Mouse (Mus musculus): ENCODE data around the gene Lhx4.

DNA sequence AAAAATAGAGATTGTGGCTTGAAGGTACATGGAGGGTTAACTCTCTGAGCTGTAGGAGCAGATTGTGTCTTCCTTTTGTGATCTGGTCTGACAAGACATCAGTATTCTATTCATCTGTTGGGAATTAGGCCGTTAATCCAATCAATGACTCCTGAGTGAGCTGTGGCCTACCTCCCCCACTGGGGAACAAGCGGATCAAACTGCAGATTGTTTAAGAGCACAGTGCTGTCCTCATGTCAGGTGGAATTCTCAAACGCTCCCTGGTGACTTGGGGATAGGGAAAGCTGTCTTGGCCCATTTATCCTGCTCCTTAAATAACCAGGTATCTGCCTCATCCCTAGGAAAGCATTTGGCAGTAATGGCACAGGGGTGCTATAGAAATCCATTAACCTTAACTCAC, 96.5 kb downstream of the Lhx4 start:
- no peak for TF ChIP-seq POLR2A (IDR thresholded peaks at IDR 0.05; ENCODE audit: insufficient read length, low read depth)
- TF ChIP-seq MYOG (IDR thresholded peaks at IDR 0.05; ENCODE audit: control insufficient read depth in 1 of 3, insufficient read depth in 1 of 3, insufficient read length in 2 of 3, low read depth in 2 of 3), result no peak
- TF ChIP-seq POLR2AphosphoS2 (IDR thresholded peaks at IDR 0.05; ENCODE audit: insufficient read length, low read depth), result no peak
- TF ChIP-seq USF1 (IDR thresholded peaks at IDR 0.05; ENCODE audit: low read depth), result no peak
- no peak for TF ChIP-seq TCF3 (IDR thresholded peaks at IDR 0.05; ENCODE audit: insufficient read length, low read depth)
- no peak for TF ChIP-seq TCF12 (IDR thresholded peaks at IDR 0.05; ENCODE audit: insufficient read depth, poor library complexity, severe bottlenecking)
